ENCODE assay signal across 8 mouse cellular contexts in the genomic region with DNA sequence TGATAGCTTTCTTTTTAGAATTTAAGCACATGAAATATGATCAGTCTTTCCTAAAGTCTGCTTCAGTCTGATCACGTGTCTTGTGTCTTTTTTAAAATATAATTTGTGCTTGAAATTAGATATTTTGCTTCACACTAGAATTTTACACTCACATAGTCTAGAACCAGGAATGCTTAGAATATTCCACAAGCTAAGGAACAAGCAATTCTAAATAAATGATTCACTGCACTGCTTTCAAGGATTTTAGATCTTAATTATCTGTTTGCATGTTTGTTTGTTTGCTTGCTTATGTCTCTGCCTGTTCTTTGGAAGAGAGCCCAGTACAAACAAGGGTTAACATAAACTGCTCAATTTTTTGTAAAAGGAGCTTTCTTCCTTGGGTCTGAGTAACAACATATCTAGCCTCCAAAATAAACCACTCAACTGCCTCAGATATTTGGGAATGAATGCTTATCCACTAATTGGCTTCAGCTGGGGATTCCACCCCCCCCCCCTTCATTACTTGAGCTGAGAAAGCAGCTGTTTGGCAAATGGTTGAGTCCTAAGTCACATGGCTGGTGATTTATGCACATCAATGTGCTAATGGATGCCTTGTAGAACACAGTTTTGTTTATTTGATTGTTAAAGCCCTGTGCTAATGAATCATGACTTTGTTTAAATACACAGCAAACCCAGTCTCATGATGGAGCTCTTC.
DNase-seq lines count a peak whose midpoint lies in the region; ATAC-seq lines count a peak whose summit lies in the region.

No protein-coding gene starts in this region.

- no peaks in the 10 kb centered on the region for H3K9me3 ChIP-seq in hindbrain, embryonic 16.5 days (ENCODE audit: control insufficient read depth, low read length)
- H3K9me3 ChIP-seq in stomach, embryonic 15.5 days: no peaks in the 10 kb centered on the region

- H3K4me1 ChIP-seq in hindbrain, embryonic 16.5 days (ENCODE audit: control insufficient read depth, insufficient read depth, low read depth, low read length): no peaks in the 10 kb centered on the region
- 0 out of 2 replicates have a peak, but pooled peaks cover 3% of the 10 kb centered on the region for H3K4me1 ChIP-seq in stomach, embryonic 15.5 days

- intact Hi-C loops in left cerebral cortex, postnatal 25 days (cut with DNase I): no loop called here

- no peak overlapping the region for H3K27ac ChIP-seq in hindbrain, embryonic 16.5 days (ENCODE audit: low read depth, low read length)
- H3K27ac ChIP-seq in stomach, embryonic 15.5 days: no peak overlapping the region

- no peak overlapping the region for H3K9ac ChIP-seq in hindbrain, embryonic 16.5 days (ENCODE audit: low read depth, low read length)
- no peak overlapping the region for H3K9ac ChIP-seq in stomach, embryonic 15.5 days

- no peak overlapping the region for H3K4me2 ChIP-seq in hindbrain, embryonic 16.5 days (ENCODE audit: low read length)
- H3K4me2 ChIP-seq in stomach, embryonic 15.5 days: no peak overlapping the region

- peak; percentile 12 for DNase-seq in gastrocnemius, adult 18-20 months (ENCODE audit: low spot score)
- DNase-seq in gastrocnemius, postnatal 4 days (ENCODE audit: low spot score in 2 of 2): no peak
- peak; percentile 8 for DNase-seq in lung, postnatal 10 days
- no peak for DNase-seq in lung, postnatal 4 days
- no peak for DNase-seq in left cerebral cortex, postnatal 25 days (ENCODE audit: low spot score in 2 of 2)

- ATAC-seq in hindbrain, embryonic 16.5 days: peak; percentile 71
- peak; percentile 58 for ATAC-seq in stomach, embryonic 15.5 days (ENCODE audit: insufficient read depth, low FRiP score, low read depth)
- ATAC-seq in cerebellum, adult (ENCODE audit: insufficient number of reproducible peaks, low FRiP score, low TSS enrichment): no peak

- WGBS in hindbrain, embryonic 16.5 days: 71% methylated on average over 1 of the region's 1 CpGs
- WGBS in stomach, embryonic 15.5 days: 49% methylated on average over 1 of the region's 1 CpGs

- H3K36me3 ChIP-seq in hindbrain, embryonic 16.5 days (ENCODE audit: control insufficient read depth, insufficient read depth, low read length): no peaks in the 10 kb centered on the region
- no peaks in the 10 kb centered on the region for H3K36me3 ChIP-seq in stomach, embryonic 15.5 days

- no peaks in the 10 kb centered on the region for H3K27me3 ChIP-seq in hindbrain, embryonic 16.5 days (replicated peaks; ENCODE audit: control insufficient read depth, insufficient read depth, low read length)
- no peaks in the 10 kb centered on the region for H3K27me3 ChIP-seq in stomach, embryonic 15.5 days (replicated peaks)

- no peak overlapping the region for H3K4me3 ChIP-seq in hindbrain, embryonic 16.5 days (ENCODE audit: low read length)
- H3K4me3 ChIP-seq in stomach, embryonic 15.5 days (replicated peaks): no peak overlapping the region

Comparison
In these comparisons a context has a peak if more than half of its experiments do, and no peak if none do; other contexts are left out.
1. DNase-seq: peak in gastrocnemius, adult 18-20 months (single experiment) and lung, postnatal 10 days (single experiment); none in gastrocnemius, postnatal 4 days (0 of 2), lung, postnatal 4 days (0 of 2) and left cerebral cortex, postnatal 25 days (0 of 2).